Mouse (Mus musculus) limb, embryonic 14.5 days (tissue): ENCODE results near the gene Dnajc22. TPM values are rescaled to one million over a fixed set of nuclear protein-coding genes. Genes with fewer than 3 reads are reported as not detected.

ENCODE experiments used
- ATAC-seq: fragments of 200-750 bp; cut with Nextera tagmentation; 2 replicates; pipeline ENCODE4 v1.8.0; 2017; ENCODE audit warnings: low read depth, moderate number of reproducible peaks, moderate TSS enrichment; ENCODE audit not compliant: low FRiP score
- DNase-seq: peaks from one replicate; pipeline ENCODE4 v3.0.0-alpha.2; 2015; ENCODE audit warnings: low spot score
- H3K27ac ChIP-seq: fragments of 300-500 bp; sonication (generic); replicated peaks from 2 replicates; pipeline ENCODE4 v1.5.1; 2014; ENCODE audit warnings: low read depth, mild to moderate bottlenecking, low read length, moderate library complexity, mixed read lengths
- H3K27me3 ChIP-seq: fragments of 300-500 bp; sonication (generic); 2 replicates; pipeline ENCODE4 v1.6.1; 2014; ENCODE audit warnings: low read length, mixed read lengths; ENCODE audit not compliant: control insufficient read depth, insufficient read depth
- H3K36me3 ChIP-seq: fragments of 300-500 bp; sonication (generic); 2 replicates; pipeline ENCODE4 v1.6.1; 2014; ENCODE audit warnings: mild to moderate bottlenecking, low read length, moderate library complexity, mixed read lengths; ENCODE audit not compliant: control insufficient read depth, insufficient read depth
- H3K4me1 ChIP-seq: fragments of 300-500 bp; sonication (generic); 2 replicates; pipeline ENCODE4 v1.6.1; 2014; ENCODE audit warnings: antibody characterized with exemption, low read length, mixed read lengths; ENCODE audit not compliant: control insufficient read depth, insufficient read depth
- H3K4me2 ChIP-seq: fragments of 300-500 bp; sonication (generic); replicated peaks from 2 replicates; pipeline ENCODE4 v1.6.1; 2014; ENCODE audit warnings: low read depth, mild to moderate bottlenecking, low read length, moderate library complexity; ENCODE audit not compliant: severe bottlenecking
- H3K4me3 ChIP-seq: fragments of 300-500 bp; sonication (generic); replicated peaks from 2 replicates; pipeline ENCODE4 v1.5.1; 2014; ENCODE audit warnings: low read length
- H3K9ac ChIP-seq: fragments of 300-500 bp; sonication (generic); 2 replicates; pipeline ENCODE4 v1.6.1; 2014; ENCODE audit warnings: mild to moderate bottlenecking, low read depth, low read length, moderate library complexity; ENCODE audit not compliant: severe bottlenecking
- H3K9me3 ChIP-seq: fragments of 300-500 bp; sonication (generic); 2 replicates; pipeline ENCODE4 v1.6.1; 2016; ENCODE audit warnings: low read length; ENCODE audit not compliant: control insufficient read depth
- POLR2A ChIP-seq: fragments of 200-500 bp; IDR thresholded peaks from 2 replicates; pipeline ENCODE4 v1.8.0; 2012; ENCODE audit warnings: inconsistent platforms, mild to moderate bottlenecking, moderate library complexity, borderline replicate concordance; ENCODE audit not compliant: insufficient read depth, insufficient read length; ENCODE audit errors: extremely low read depth
- WGBS: fragments of 180-500 bp; shearing (Covaris S2); extraction: QIAGEN DNeasy Blood & Tissue Kit; methylation state at CpG from one replicate; pipeline ENCODE4 v1.1.7; 2014; 5-methylcytosine and 5-hydroxymethylcytosine counted together
- polyA plus RNA-seq, 2 experiments: library from polyadenylated mRNA; depleted of rRNA in 1 of 2; stranded (reverse) in 1 of 2; unstranded in 1 of 2; fragments of >200 nt; fragmentation: Nextera tagmentation in 1 of 2; extraction: Ambion mirVana in 1 of 2; gene quantifications; 2 replicates each; pipeline versions ENCODE4 v1.2.1 to v1.2.3; 2012 to 2014

Gene Dnajc22
- polyA plus RNA-seq, 2 experiments: 0.11 to 0.87 TPM

DNA sequence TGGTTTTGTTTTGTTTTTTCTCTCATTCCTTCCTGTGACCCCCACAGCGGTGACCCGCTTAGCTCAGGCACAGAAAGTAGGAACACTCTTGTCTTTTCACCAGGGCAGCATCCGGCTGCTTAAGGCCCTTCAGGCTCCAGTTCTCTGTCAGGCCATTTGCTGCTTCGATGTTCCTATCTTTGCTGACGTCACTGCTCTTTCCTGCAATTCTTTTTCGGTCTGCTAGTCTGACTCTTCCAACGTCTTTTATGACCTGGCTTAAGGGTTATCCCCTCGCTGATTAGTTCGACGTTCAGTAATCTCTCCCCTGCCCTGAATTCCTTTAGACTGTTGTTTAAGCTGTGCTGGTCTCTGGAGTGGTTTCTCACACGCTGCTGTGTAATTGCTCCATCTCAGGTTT, 23.6 kb downstream of the Dnajc22 start:
- no peak for ATAC-seq
- Histone ChIP-seq H3K4me1 (peaks cover 5% of the 10 kb centered on the region; the same call in 1 of the 2 replicates), H3K27ac (no peak overlapping the region; the same call in 1 of the 2 replicates), H3K9ac (no peak overlapping the region), H3K36me3 (no peaks in the 10 kb centered on the region), H3K4me3 (no peak overlapping the region), H3K4me2 (no peak overlapping the region), H3K9me3 (no peaks in the 10 kb centered on the region), H3K27me3 (no peaks in the 10 kb centered on the region)
- TF ChIP-seq POLR2A: no peak
- DNase-seq: no peak
- 38% methylated on average over 11 of the region's 11 CpGs for WGBS

DNA sequence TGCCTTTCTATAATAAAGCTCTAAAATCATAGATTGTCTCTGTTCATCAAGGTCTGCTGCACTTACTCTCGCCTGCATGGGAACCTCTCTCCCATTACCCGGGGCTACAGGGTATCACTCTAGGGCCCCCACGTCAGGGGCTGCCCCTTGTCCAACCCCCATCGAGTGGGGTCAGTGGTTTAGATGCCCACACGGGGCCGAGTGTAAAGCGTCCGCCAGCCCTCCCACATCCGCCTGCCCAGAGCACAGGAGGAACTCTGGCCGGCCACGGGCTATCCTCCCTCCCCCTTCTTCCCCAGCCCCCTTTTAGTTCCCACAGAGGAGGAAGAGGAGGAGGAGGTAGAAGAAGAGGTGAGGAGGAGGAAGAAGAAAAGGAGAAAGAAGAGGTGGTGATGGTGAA, 27.8 kb downstream of the Dnajc22 start:
- Histone ChIP-seq H3K4me2 (no peak overlapping the region), H3K27me3 (no peaks in the 10 kb centered on the region), H3K27ac (no peak overlapping the region), H3K4me3 (no peak overlapping the region), H3K36me3 (no peaks in the 10 kb centered on the region), H3K4me1 (peaks cover 3% of the 10 kb centered on the region; the same call in 1 of the 2 replicates), H3K9me3 (no peaks in the 10 kb centered on the region), H3K9ac (no peak overlapping the region)
- no peak for ATAC-seq
- no peak for TF ChIP-seq POLR2A
- DNase-seq: no peak
- 21% methylated on average over 11 of the region's 11 CpGs for WGBS

- no peak for ATAC-seq
Observed at GRCm38 (mm10) chr15:99122642-99123041, 29.7 kb downstream of the Dnajc22 start.

DNA sequence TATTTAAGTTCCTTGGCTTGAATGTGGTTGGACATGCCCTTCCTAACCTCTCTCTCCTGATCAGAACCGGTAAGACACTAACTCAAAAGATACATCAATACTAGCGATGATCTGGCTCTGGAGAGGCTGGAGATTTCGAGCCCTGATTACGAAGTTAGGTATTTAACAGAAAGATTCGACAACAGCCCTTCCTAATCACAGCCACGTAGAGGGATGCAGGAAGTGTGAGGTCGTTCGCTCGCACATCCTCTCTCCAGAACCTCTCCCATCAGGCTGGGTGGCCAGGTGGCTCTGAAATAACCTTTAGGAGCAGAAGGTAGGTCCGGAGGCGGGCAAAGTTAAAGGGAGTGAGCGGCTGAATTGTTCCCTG, 32.7 kb downstream of the Dnajc22 start, which contains the start of gene Spats2:
TSS of gene Spats2 (plus strand) at position 206 of the 370 bp plus-strand sequence.
- DNase-seq: no peak
- Histone ChIP-seq H3K4me3 (peak within 1 kb of the TSS; percentile 80), H3K4me1 (peaks cover 23% of the 10 kb centered on the region), H3K9me3 (no peaks in the 10 kb centered on the region), H3K27me3 (no peaks in the 10 kb centered on the region), H3K9ac (peak within 1 kb of the TSS; percentile 92), H3K27ac (peak within 1 kb of the TSS; percentile 95), H3K4me2 (peak within 1 kb of the TSS; percentile 50), H3K36me3 (no peaks in the 10 kb centered on the region)
- peak; percentile 10; the same call in 1 of the 2 replicates for ATAC-seq
- TF ChIP-seq POLR2A: no peak
- 2% methylated on average over 12 of the region's 12 CpGs for WGBS

More at GRCm38 (mm10) chr15:99122642-99123041, 29.7 kb downstream of the Dnajc22 start:
- no peak overlapping the region for H3K27ac ChIP-seq
- no peaks in the 10 kb centered on the region for H3K9me3 ChIP-seq
- H3K4me2 ChIP-seq: no peak overlapping the region
- H3K4me1 ChIP-seq: peaks cover 3% of the 10 kb centered on the region
- no peaks in the 10 kb centered on the region for H3K27me3 ChIP-seq
- no peak for DNase-seq
- TF ChIP-seq POLR2A: no peak
- H3K4me3 ChIP-seq: no peak overlapping the region
- 80% methylated on average over 2 of the region's 2 CpGs for WGBS
- H3K36me3 ChIP-seq: no peaks in the 10 kb centered on the region
- no peak overlapping the region for H3K9ac ChIP-seq

- Histone ChIP-seq H3K27ac (peak overlapping the region; percentile 95), H3K27me3 (no peaks in the 10 kb centered on the region), H3K4me3 (peak overlapping the region; percentile 80), H3K36me3 (no peaks in the 10 kb centered on the region), H3K9me3 (no peaks in the 10 kb centered on the region), H3K4me2 (peak overlapping the region; percentile 50), H3K4me1 (peaks cover 23% of the 10 kb centered on the region), H3K9ac (peak overlapping the region; percentile 92)
- peak; percentile 95 for DNase-seq
- peak; percentile 86 for ATAC-seq
- 0 out of 2 replicates have a peak, but pooled peaks have one; percentile 46 for TF ChIP-seq POLR2A
- WGBS: under 1% methylated on average over 66 of the region's 115 CpGs
Observed at GRCm38 (mm10) chr15:99126081-99126815, 33.3 kb downstream of the Dnajc22 start.
